Mouse (Mus musculus) naive thymus-derived CD4-positive, alpha-beta T cell, adult 2 months (primary cell): Measurements from ENCODE around the gene Usp3.

Experiments
- DNase-seq: peaks from one replicate; pipeline ENCODE4 v3.0.0-alpha.2; 2011; ENCODE audit warnings: low read depth

Usp3 gene

DNA sequence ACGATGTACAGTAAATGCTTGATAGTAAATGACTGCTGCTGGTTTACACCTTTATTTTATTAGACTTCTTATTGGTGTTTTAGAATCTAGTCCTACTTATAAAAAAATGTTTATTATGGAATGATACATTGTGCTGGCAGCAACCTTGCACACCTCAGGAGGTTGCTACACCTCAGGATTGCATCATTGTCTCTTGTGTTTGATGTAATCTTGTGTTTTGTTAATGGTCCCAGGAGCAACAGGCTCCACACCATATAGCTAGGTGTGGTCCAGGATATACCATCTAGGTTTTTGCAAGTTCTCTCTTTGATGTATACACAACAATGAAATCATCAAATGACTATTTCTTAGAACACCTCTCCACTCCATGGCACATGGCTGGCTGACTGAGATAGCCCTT, 11.0 kb upstream of the Usp3 start:
- DNase-seq = peak; percentile 37

DNA sequence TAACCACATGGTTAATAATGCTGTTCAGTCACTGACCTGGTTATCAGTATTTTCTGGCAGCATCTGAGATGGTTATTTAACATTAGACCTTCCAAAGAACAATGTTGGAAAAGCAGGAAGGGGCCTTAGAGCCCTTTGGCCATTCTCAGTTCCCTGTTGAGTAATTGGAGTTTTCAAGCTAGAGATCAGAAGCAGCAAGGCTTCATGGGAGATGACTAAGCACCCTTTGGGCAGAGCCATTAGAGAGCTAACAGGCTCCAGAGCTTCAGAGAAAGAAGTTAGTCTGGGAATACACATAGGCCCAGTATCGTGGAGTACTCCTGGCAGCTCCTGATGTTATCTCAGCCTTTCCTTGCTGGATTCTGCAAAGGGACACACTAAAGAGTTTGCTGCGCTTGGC, 8.1 kb upstream of the Usp3 start:
- no peak for DNase-seq

DNA sequence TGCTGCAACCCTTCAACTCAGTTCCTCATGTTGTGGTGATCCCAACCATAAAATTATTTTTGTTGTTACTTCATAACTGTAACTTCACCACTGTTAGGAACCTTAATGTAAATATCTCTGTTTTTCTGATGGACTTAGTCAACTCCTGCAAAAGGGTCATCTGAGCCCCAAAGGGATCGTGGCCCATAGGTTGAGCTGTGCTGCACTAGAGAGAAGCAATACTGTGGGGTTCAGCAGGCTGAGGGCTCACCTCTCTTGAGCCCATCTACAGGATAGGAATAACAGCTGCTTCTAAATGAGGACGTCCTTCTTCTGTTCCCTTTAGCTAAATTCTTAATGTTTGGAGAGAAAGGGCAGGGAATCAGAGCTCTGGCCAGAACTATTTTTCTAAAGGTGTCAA, 7.6 kb upstream of the Usp3 start:
- DNase-seq = no peak

GRCm38 (mm10) chr9:66599577-66599976, 6.6 kb upstream of the Usp3 start:
- DNase-seq = peak; percentile 86

- peak; percentile 76 for DNase-seq
These were observed 5.7 kb upstream of the Usp3 start for GRCm38 (mm10) chr9:66598636-66599035.

- DNase-seq = no peak
These were observed 4.7 kb upstream of the Usp3 start for GRCm38 (mm10) chr9:66597480-66598215.

DNA sequence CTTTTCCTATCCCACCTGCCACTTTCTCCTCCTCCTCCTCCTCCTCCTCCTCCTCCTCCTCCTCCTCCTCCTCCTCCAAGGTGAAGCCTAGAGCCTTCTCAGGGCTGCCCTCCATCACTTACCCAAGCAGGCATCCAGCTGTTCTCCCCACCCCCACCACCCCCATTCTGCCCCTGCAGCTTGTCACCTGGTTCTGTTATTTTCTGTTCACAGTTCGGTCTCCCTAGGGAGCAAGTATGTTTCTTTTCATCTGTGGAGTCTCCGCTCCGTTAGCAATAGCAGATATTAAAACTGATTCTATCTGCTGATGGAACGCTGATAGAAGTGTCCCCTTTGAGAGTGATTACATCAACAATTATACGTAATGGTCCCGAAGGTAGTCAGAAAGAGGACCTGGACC, 4.1 kb upstream of the Usp3 start:
- DNase-seq = no peak

GRCm38 (mm10) chr9:66595722-66596675, 3.1 kb upstream of the Usp3 start:
- no peak for DNase-seq

GRCm38 (mm10) chr9:66594061-66594460, 1.1 kb upstream of the Usp3 start:
- no peak for DNase-seq

DNA sequence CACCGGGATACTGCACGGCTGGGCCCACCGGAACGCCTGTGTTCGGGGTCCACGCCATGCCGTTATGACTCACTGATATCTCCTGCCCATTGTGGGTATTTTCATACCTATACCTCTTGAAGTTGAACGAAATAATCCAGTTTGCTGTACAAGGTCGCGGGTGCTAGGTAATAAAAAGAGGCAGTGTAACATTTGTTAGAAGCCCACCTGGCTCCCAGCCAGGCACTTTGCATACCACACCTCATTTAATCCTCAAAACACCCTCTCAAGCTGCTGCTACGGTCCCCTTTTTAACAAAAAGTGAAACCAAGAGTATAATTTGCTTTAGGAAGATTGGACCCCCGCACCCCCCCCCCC, 649 bp upstream of the Usp3 start:
- no peak for DNase-seq

DNA sequence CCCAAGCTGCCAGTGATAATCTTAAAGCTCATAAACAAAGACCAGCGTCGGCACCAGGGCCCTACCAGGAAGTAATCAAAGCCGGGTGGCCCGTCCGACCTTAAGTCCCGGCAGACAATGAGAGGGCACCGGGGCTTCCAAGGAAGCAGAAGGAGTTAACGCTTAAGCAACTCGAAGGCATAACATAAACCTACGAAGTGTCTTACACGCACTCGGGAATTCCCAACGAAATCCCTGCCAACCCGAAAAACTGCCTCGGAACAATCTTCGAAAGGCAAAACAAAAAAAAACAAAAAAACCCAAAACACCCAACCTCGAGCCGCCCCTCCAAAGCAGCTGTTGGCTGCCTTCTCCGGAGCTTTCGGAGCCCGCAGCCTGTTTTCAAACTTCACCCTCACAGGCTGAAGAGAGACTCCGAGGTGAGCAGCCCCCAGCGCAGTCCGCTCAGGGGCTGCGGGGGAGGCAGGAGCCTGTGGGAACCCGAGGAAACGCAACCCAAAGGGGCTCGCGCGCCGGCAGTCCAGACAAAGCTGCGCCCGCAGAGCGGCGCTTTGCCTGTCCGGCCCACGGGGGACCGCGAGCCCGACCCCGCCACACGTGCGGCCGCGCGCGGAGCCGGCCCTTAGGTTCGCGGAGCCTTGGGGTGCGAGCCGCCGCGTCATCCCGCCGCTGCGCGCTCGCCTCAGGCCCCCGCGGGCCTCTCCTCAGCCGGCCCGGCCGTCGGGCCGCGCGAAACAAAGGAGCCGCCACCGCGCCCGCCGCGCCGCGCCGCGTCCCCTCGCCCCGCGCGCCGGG, 894 bp downstream of the Usp3 start:
- peak; percentile 66 for DNase-seq

DNA sequence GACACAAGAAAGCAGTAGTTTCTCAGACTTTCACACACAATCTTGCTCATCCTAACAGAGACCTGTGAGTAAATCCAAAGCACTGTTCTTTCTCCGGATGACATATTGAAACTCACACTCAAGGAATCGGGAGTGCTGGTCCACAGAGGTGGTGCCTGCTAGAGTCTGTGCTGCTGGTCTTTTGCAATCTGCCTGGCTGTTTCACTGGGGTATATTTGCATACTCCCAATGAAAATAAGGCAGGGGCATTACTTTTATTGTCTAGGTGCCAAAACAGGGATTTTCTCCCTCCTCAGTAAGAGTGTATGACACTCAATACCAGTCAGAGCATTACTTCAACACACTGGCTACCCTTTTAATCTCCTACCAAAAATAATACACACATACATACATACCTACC, 2.9 kb downstream of the Usp3 start:
- DNase-seq = no peak

DNA sequence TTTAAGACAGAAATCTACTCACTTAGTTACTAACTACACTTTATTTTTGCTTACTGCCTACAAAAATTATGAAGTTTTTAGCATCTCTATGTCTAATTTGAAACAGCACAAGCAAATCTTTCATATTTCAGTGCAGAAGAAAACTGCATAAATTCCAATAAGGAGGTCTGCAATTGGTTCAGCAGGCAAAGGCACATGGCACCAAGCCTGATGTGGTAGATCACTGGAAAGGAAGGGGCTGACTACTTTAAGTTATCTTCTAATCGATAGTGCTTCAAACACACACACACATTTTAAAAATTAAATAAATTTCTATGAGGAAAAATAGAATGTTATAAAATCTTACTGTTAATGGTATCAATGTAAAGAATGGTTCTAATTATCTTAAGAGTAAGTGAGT, 5.9 kb downstream of the Usp3 start:
- DNase-seq = no peak

DNA sequence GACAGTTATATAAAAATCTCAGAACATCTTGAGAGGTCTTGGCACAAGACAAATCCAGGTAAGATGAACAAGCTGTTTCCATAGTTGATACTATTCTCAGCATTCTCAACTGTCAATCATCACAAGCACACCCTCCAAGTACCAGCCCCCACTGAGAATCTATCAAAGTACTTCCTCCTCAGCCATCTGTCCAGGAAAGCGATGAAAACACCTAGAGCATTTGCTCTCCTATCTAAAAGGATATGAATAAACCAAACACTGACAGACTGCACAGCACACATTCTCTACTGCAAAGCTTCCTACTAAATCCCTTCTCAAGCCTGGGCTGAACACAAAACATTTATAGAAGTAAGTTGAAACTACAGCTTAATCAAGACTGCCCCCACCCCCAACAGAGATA, 6.4 kb downstream of the Usp3 start:
- peak; percentile 67 for DNase-seq

- DNase-seq = no peak
These were observed 7.8 kb downstream of the Usp3 start for GRCm38 (mm10) chr9:66585191-66585590.

- DNase-seq = no peak
These were observed 8.8 kb downstream of the Usp3 start for GRCm38 (mm10) chr9:66584176-66584575.

- peak; percentile 63 for DNase-seq
These were observed 9.7 kb downstream of the Usp3 start for GRCm38 (mm10) chr9:66583244-66583643.

- no peak for DNase-seq
These were observed 11.2 kb downstream of the Usp3 start for GRCm38 (mm10) chr9:66581694-66582093.

- no peak for DNase-seq
These were observed 12.2 kb downstream of the Usp3 start for GRCm38 (mm10) chr9:66580722-66581121.

- DNase-seq = no peak
These were observed 17.1 kb downstream of the Usp3 start for GRCm38 (mm10) chr9:66575878-66576238.

DNA sequence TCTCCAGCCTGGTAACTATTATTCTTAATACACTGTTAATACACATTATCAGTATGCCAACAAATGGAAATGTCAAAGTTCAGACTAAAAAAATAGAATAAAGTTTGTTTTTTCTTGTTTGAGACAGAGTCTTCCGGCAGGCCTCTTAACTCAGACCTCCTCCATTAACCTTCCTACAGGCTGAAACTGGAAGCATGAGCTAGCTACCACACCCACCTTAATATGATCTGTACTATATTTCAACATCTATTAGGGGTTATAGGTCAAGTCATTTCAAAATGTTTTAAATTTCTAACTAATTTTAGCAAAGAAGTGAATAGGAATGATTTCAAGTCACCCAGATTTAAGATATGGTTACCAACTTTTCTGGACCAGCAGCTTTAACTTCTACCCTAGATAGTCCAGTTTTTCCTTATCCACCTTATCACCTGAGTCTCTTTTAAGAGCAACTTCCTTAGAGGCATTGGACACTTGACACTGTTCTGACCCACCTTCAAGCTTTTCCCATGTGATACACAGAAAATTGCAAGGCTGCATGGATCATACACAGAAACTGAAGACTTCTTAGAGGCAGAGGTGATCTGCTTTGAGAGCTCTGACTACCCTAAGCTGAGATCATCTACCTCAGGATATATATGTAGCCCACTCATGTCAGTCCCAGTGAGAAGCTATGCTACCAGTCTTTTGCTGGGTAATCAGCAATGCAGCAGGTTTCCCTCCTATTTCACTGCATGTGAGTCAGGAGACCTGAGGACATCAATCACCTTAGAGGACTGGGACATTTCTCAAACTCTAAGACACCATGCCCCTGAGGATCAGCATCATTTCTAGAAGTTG, 17.7 kb downstream of the Usp3 start:
- no peak for DNase-seq
